Mouse (Mus musculus) adrenal gland, postnatal 10 days (tissue): Measurements from ENCODE around the gene Ppm1f. TPM values are rescaled to one million over a fixed set of nuclear protein-coding genes. Genes with fewer than 3 reads are reported as not detected.
A peak's percentile ranks its signal among the peaks of the same experiment; 100 is the strongest.
"Not testable (repeated sequence)": the region's sequence is repeated elsewhere in the genome, so short reads cannot be mapped to it uniquely, and the experiment has no call there.

Experiments
- DNase-seq: peaks from one replicate; pipeline ENCODE4 v3.0.0; 2021; ENCODE audit warnings: mixed read lengths
- total RNA-seq, 2 experiments: library from RNA; stranded (reverse); gene quantifications; 2 replicates each; pipeline ENCODE4 v1.2.3; 2021

The Ppm1f gene
- total RNA-seq, 2 experiments from 2014 or later, result 39.3 to 40.3 TPM

- DNase-seq, result peak; percentile 86
Measured at GRCm38 (mm10) chr16:16911641-16912597, 15.7 kb downstream of the Ppm1f start.

- DNase-seq, result no peak
Measured at GRCm38 (mm10) chr16:16913440-16913839, 17.2 kb downstream of the Ppm1f start.

- peak; percentile 51 for DNase-seq
Measured at GRCm38 (mm10) chr16:16918441-16919117, 22.3 kb downstream of the Ppm1f start.

- peak; percentile 67 for DNase-seq
Measured at GRCm38 (mm10) chr16:16921021-16921435, 24.8 kb downstream of the Ppm1f start.

- DNase-seq, result peak; percentile 62
Measured at GRCm38 (mm10) chr16:16924481-16924880, 28.2 kb downstream of the Ppm1f start.

- DNase-seq, result no peak
Measured at GRCm38 (mm10) chr16:16926536-16926935, 30.3 kb downstream of the Ppm1f start.

- not testable (repeated sequence) for DNase-seq
Measured at GRCm38 (mm10) chr16:16928908-16929307, 32.6 kb downstream of the Ppm1f start.

- no peak for DNase-seq
Measured at GRCm38 (mm10) chr16:16930326-16930725, 34.1 kb downstream of the Ppm1f start.

GRCm38 (mm10) chr16:16930810-16931296 lies 34.6 kb downstream of the Ppm1f start:
- no peak for DNase-seq

- DNase-seq, result no peak
Measured at GRCm38 (mm10) chr16:16939543-16939942, 43.3 kb downstream of the Ppm1f start.

- DNase-seq, result no peak
Measured at GRCm38 (mm10) chr16:16941078-16941477, 44.8 kb downstream of the Ppm1f start.

GRCm38 (mm10) chr16:16958575-16958974 lies 62.3 kb downstream of the Ppm1f start:
- no peak for DNase-seq

- DNase-seq, result no peak
Measured at GRCm38 (mm10) chr16:16959907-16960306, 63.6 kb downstream of the Ppm1f start.

- no peak for DNase-seq
Measured at GRCm38 (mm10) chr16:16965149-16965548, 68.9 kb downstream of the Ppm1f start.

- no peak for DNase-seq
Measured at GRCm38 (mm10) chr16:16966290-16966689, 70.0 kb downstream of the Ppm1f start.

Other genes with a start within 250 kb of the Ppm1f start
- gene Olfr19, start 220.1 kb upstream of the Ppm1f start, total RNA-seq, result not detected
- under 1 TPM; 0.24 to 0.27 TPM for gene Spag6l, start 67.0 kb upstream of the Ppm1f start, total RNA-seq
- gene Igll1, start 32.5 kb upstream of the Ppm1f start, total RNA-seq, result 1 to 10 TPM in 1 of 2 experiments, under 1 TPM in 1; 0.61 to 1.3 TPM
- 10 to 100 TPM; 58.1 to 69.8 TPM for gene Top3b, start 25.7 kb upstream of the Ppm1f start, total RNA-seq
- gene Vpreb1, start 25.6 kb upstream of the Ppm1f start, total RNA-seq, result 1 to 10 TPM in 1 of 2 experiments, under 1 TPM in 1; 0.55 to 1.2 TPM
- 100 to 1,000 TPM; 154 to 160 TPM for gene Mapk1, start 86.9 kb downstream of the Ppm1f start, total RNA-seq
- 1 to 10 TPM; 6.2 to 9.4 TPM for gene Ypel1, start 173.2 kb downstream of the Ppm1f start, total RNA-seq
- 10 to 100 TPM; 76.2 to 84.6 TPM for gene Ppil2, start 214.8 kb downstream of the Ppm1f start, total RNA-seq
- gene 2610318N02Rik, start 228.7 kb downstream of the Ppm1f start, total RNA-seq, result 1 to 10 TPM; 2.5 to 2.9 TPM
- gene Sdf2l1, start 235.9 kb downstream of the Ppm1f start, total RNA-seq, result 10 to 100 TPM; 15.6 to 21.7 TPM
- 1 to 10 TPM; 3.9 to 6.7 TPM for gene Ydjc, start 248.2 kb downstream of the Ppm1f start, total RNA-seq